Mouse (Mus musculus): ENCODE measurements around the gene Xpr1.

DNA sequence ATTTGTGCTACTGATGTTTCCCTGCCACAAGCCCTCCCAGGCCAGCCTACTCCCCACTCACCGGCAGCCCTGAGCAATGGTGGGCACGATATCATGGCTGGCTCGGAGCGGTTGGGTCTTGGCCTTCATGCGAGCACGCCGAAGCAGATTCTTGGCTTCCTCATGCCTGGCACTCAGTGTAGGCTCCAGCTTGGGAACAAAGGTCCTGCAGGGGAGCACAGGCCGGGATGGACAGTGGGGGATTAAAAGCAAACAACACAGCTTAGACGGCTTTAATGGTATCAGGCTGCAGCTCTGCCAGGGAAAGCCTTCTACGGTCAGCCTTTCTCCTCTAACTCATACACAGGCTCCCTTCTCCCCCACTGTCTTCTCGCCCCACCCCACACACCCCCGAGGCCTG is 184.8 kb downstream of the Xpr1 start:
- TF ChIP-seq CTCF (conservative IDR thresholded peaks at IDR 0.05; ENCODE audit: low read length) (no peak), POU5F1 (IDR thresholded peaks at IDR 0.05; ENCODE audit: borderline replicate concordance, low read length) (no peak)
